Mouse (Mus musculus): Measurements from ENCODE around the gene Tcf7l2. TPM values are rescaled to one million over a fixed set of nuclear protein-coding genes. Genes with fewer than 3 reads are reported as not detected.
A peak's percentile ranks its signal among the peaks of the same experiment; 100 is the strongest.

Tcf7l2 gene
- polyA plus RNA-seq, 1 experiment from 2014 or later, result 196 TPM

GRCm38 (mm10) chr19:55865774-55866578, 124.4 kb downstream of the Tcf7l2 start:
- no peak overlapping the region for H3K27ac ChIP-seq (ENCODE audit: low read depth, low read length)
- DNase-seq (ENCODE audit: low spot score) (no peak), ATAC-seq (no peak)
- no peaks in the 10 kb centered on the region for H3K27me3 ChIP-seq (replicated peaks; ENCODE audit: control insufficient read depth, insufficient read depth, low read length)
- no peaks in the 10 kb centered on the region for H3K4me1 ChIP-seq (ENCODE audit: control insufficient read depth, insufficient read depth, low read length)
- H3K9me3 ChIP-seq (replicated peaks; ENCODE audit: control insufficient read depth, low read length), result no peaks in the 10 kb centered on the region
- no peak overlapping the region for H3K4me3 ChIP-seq (ENCODE audit: low read depth, low read length)
- H3K4me2 ChIP-seq (ENCODE audit: low read length), result no peak overlapping the region
- peaks cover 3% of the 10 kb centered on the region; the same call in 1 of the 2 replicates for H3K36me3 ChIP-seq (ENCODE audit: control insufficient read depth, insufficient read depth, low read length)
- H3K9ac ChIP-seq (ENCODE audit: low read length), result no peak overlapping the region
- 93% methylated on average over 13 of the region's 13 CpGs for WGBS

- WGBS, result 84% methylated on average over 6 of the region's 6 CpGs
- Histone ChIP-seq H3K36me3 (ENCODE audit: control insufficient read depth, insufficient read depth, low read length) (peaks cover 3% of the 10 kb centered on the region; the same call in 1 of the 2 replicates), H3K9ac (ENCODE audit: low read length) (no peak overlapping the region), H3K27ac (ENCODE audit: low read depth, low read length) (no peak overlapping the region), H3K9me3 (replicated peaks; ENCODE audit: control insufficient read depth, low read length) (no peaks in the 10 kb centered on the region), H3K27me3 (replicated peaks; ENCODE audit: control insufficient read depth, insufficient read depth, low read length) (no peaks in the 10 kb centered on the region), H3K4me2 (ENCODE audit: low read length) (no peak overlapping the region), H3K4me1 (ENCODE audit: control insufficient read depth, insufficient read depth, low read length) (no peaks in the 10 kb centered on the region), H3K4me3 (ENCODE audit: low read depth, low read length) (no peak overlapping the region)
- no peak for ATAC-seq
- DNase-seq (ENCODE audit: low spot score), result no peak
Measured at GRCm38 (mm10) chr19:55867255-55867654, 125.6 kb downstream of the Tcf7l2 start.

GRCm38 (mm10) chr19:55867905-55868304, 126.3 kb downstream of the Tcf7l2 start:
- WGBS, result 49% methylated on average over 3 of the region's 3 CpGs
- no peak overlapping the region for H3K4me2 ChIP-seq (ENCODE audit: low read length)
- H3K27me3 ChIP-seq (replicated peaks; ENCODE audit: control insufficient read depth, insufficient read depth, low read length), result no peaks in the 10 kb centered on the region
- no peak overlapping the region for H3K9ac ChIP-seq (ENCODE audit: low read length)
- no peak for DNase-seq (ENCODE audit: low spot score)
- no peak overlapping the region for H3K27ac ChIP-seq (ENCODE audit: low read depth, low read length)
- no peak for ATAC-seq
- H3K9me3 ChIP-seq (replicated peaks; ENCODE audit: control insufficient read depth, low read length), result no peaks in the 10 kb centered on the region
- no peak overlapping the region for H3K4me3 ChIP-seq (ENCODE audit: low read depth, low read length)
- peaks cover 3% of the 10 kb centered on the region; the same call in 1 of the 2 replicates for H3K36me3 ChIP-seq (ENCODE audit: control insufficient read depth, insufficient read depth, low read length)
- no peaks in the 10 kb centered on the region for H3K4me1 ChIP-seq (ENCODE audit: control insufficient read depth, insufficient read depth, low read length)

- no peaks in the 10 kb centered on the region for H3K9me3 ChIP-seq (replicated peaks; ENCODE audit: control insufficient read depth, low read length)
- no peak for DNase-seq (ENCODE audit: low spot score)
- no peaks in the 10 kb centered on the region for H3K4me1 ChIP-seq (ENCODE audit: control insufficient read depth, insufficient read depth, low read length)
- no peak overlapping the region for H3K9ac ChIP-seq (ENCODE audit: low read length)
- H3K36me3 ChIP-seq (ENCODE audit: control insufficient read depth, insufficient read depth, low read length), result peaks cover 3% of the 10 kb centered on the region; the same call in 1 of the 2 replicates
- H3K27ac ChIP-seq (ENCODE audit: low read depth, low read length), result no peak overlapping the region
- H3K4me3 ChIP-seq (ENCODE audit: low read depth, low read length), result no peak overlapping the region
- no peaks in the 10 kb centered on the region for H3K27me3 ChIP-seq (replicated peaks; ENCODE audit: control insufficient read depth, insufficient read depth, low read length)
- 93% methylated on average over 4 of the region's 4 CpGs for WGBS
- no peak overlapping the region for H3K4me2 ChIP-seq (ENCODE audit: low read length)
- no peak for ATAC-seq
Measured at GRCm38 (mm10) chr19:55868597-55868996, 127.0 kb downstream of the Tcf7l2 start.

- Histone ChIP-seq H3K27ac (ENCODE audit: low read depth, low read length) (no peak overlapping the region; the same call in 1 of the 2 replicates), H3K9me3 (replicated peaks; ENCODE audit: control insufficient read depth, low read length) (no peaks in the 10 kb centered on the region; the same call in 1 of the 2 replicates), H3K27me3 (replicated peaks; ENCODE audit: control insufficient read depth, insufficient read depth, low read length) (no peaks in the 10 kb centered on the region), H3K4me3 (ENCODE audit: low read depth, low read length) (no peak overlapping the region), H3K4me1 (ENCODE audit: control insufficient read depth, insufficient read depth, low read length) (no peaks in the 10 kb centered on the region), H3K4me2 (ENCODE audit: low read length) (no peak overlapping the region), H3K9ac (ENCODE audit: low read length) (no peak overlapping the region), H3K36me3 (ENCODE audit: control insufficient read depth, insufficient read depth, low read length) (no peaks in the 10 kb centered on the region)
- ATAC-seq (no peak), DNase-seq (ENCODE audit: low spot score) (no peak)
- WGBS, result 81% methylated on average over 12 of the region's 12 CpGs
Measured at GRCm38 (mm10) chr19:55870825-55871224, 129.2 kb downstream of the Tcf7l2 start.

GRCm38 (mm10) chr19:55871496-55871895, 129.9 kb downstream of the Tcf7l2 start:
- ATAC-seq (no peak), DNase-seq (ENCODE audit: low spot score) (no peak)
- H3K27ac ChIP-seq (ENCODE audit: low read depth, low read length), result no peak overlapping the region
- WGBS, result 65% methylated on average over 3 of the region's 3 CpGs
- H3K9ac ChIP-seq (ENCODE audit: low read length), result no peak overlapping the region
- H3K36me3 ChIP-seq (ENCODE audit: control insufficient read depth, insufficient read depth, low read length), result no peaks in the 10 kb centered on the region
- H3K27me3 ChIP-seq (replicated peaks; ENCODE audit: control insufficient read depth, insufficient read depth, low read length), result no peaks in the 10 kb centered on the region
- H3K4me2 ChIP-seq (ENCODE audit: low read length), result no peak overlapping the region
- H3K9me3 ChIP-seq (replicated peaks; ENCODE audit: control insufficient read depth, low read length), result no peaks in the 10 kb centered on the region; the same call in 1 of the 2 replicates
- H3K4me3 ChIP-seq (ENCODE audit: low read depth, low read length), result no peak overlapping the region
- H3K4me1 ChIP-seq (ENCODE audit: control insufficient read depth, insufficient read depth, low read length), result no peaks in the 10 kb centered on the region

- Histone ChIP-seq H3K4me1 (ENCODE audit: control insufficient read depth, insufficient read depth, low read length) (0 out of 2 replicates have a peak, but pooled peaks cover 4% of the 10 kb centered on the region), H3K4me3 (ENCODE audit: low read depth, low read length) (no peak overlapping the region), H3K36me3 (ENCODE audit: control insufficient read depth, insufficient read depth, low read length) (no peaks in the 10 kb centered on the region), H3K27ac (ENCODE audit: low read depth, low read length) (no peak overlapping the region), H3K27me3 (replicated peaks; ENCODE audit: control insufficient read depth, insufficient read depth, low read length) (no peaks in the 10 kb centered on the region), H3K9me3 (replicated peaks; ENCODE audit: control insufficient read depth, low read length) (no peaks in the 10 kb centered on the region; the same call in 1 of the 2 replicates), H3K9ac (ENCODE audit: low read length) (no peak overlapping the region), H3K4me2 (ENCODE audit: low read length) (no peak overlapping the region)
- DNase-seq (ENCODE audit: low spot score) (no peak), ATAC-seq (no peak)
- WGBS, result 82% methylated on average over 3 of the region's 3 CpGs
Measured at GRCm38 (mm10) chr19:55873221-55873620, 131.6 kb downstream of the Tcf7l2 start.

GRCm38 (mm10) chr19:55876501-55876900, 134.9 kb downstream of the Tcf7l2 start:
- Histone ChIP-seq H3K9me3 (replicated peaks; ENCODE audit: control insufficient read depth, low read length) (no peaks in the 10 kb centered on the region; the same call in 1 of the 2 replicates), H3K4me2 (ENCODE audit: low read length) (no peak overlapping the region), H3K27me3 (replicated peaks; ENCODE audit: control insufficient read depth, insufficient read depth, low read length) (no peaks in the 10 kb centered on the region), H3K27ac (ENCODE audit: low read depth, low read length) (no peak overlapping the region), H3K36me3 (ENCODE audit: control insufficient read depth, insufficient read depth, low read length) (no peaks in the 10 kb centered on the region), H3K4me1 (ENCODE audit: control insufficient read depth, insufficient read depth, low read length) (peaks cover 19% of the 10 kb centered on the region), H3K9ac (ENCODE audit: low read length) (no peak overlapping the region), H3K4me3 (ENCODE audit: low read depth, low read length) (no peak overlapping the region)
- WGBS, result 71% methylated on average over 3 of the region's 3 CpGs
- DNase-seq (ENCODE audit: low spot score) (no peak), ATAC-seq (no peak)

GRCm38 (mm10) chr19:55877404-55877915, 135.8 kb downstream of the Tcf7l2 start:
- no peaks in the 10 kb centered on the region for H3K27me3 ChIP-seq (replicated peaks; ENCODE audit: control insufficient read depth, insufficient read depth, low read length)
- peak; percentile 73 for ATAC-seq

More at GRCm38 (mm10) chr19:55877404-55877915, 135.8 kb downstream of the Tcf7l2 start:
- DNase-seq (ENCODE audit: low spot score), result peak; percentile 78
- Histone ChIP-seq H3K4me3 (ENCODE audit: low read depth, low read length) (no peak overlapping the region), H3K4me1 (ENCODE audit: control insufficient read depth, insufficient read depth, low read length) (peaks cover 19% of the 10 kb centered on the region), H3K27ac (ENCODE audit: low read depth, low read length) (no peak overlapping the region), H3K4me2 (ENCODE audit: low read length) (no peak overlapping the region), H3K9me3 (replicated peaks; ENCODE audit: control insufficient read depth, low read length) (no peaks in the 10 kb centered on the region; the same call in 1 of the 2 replicates), H3K9ac (ENCODE audit: low read length) (no peak overlapping the region), H3K36me3 (ENCODE audit: control insufficient read depth, insufficient read depth, low read length) (no peaks in the 10 kb centered on the region)
- 5% methylated on average over 7 of the region's 7 CpGs for WGBS
